Mouse (Mus musculus): ENCODE data around the gene Tmem79.
"Not testable (repeated sequence)": the region's sequence is repeated elsewhere in the genome, so short reads cannot be mapped to it uniquely, and the experiment has no call there.

DNA sequence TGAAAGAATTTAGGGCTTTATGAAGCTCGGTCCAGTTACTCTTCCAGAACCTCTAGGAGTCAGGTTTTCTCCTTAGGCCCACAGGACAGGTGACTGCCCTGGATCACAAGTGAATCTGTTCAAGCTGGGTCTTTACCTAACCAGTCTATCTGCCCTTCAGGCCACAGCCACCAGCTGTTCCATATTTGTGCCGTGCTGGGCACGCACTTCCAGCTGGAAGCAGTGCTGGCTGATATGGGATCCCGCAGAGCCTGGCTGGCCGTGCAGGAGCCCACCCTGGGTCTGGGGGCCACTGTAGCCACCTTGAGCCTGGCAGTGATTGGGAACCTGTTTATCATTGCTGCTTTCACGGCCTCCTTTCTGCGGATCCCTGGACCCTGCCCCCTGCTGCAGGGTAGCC, 40.7 kb upstream of the Tmem79 start:
- TF ChIP-seq MAFK (IDR thresholded peaks at IDR 0.05; ENCODE audit: insufficient read depth, low read depth, low read length); ZC3H11A (IDR thresholded peaks at IDR 0.05; ENCODE audit: borderline replicate concordance, low read depth, low read length); CHD2 (IDR thresholded peaks at IDR 0.05; ENCODE audit: low read depth, low read length); HCFC1 (IDR thresholded peaks at IDR 0.05; ENCODE audit: borderline replicate concordance, insufficient read depth, low read length); ZNF384 (IDR thresholded peaks at IDR 0.05; ENCODE audit: low read depth, low read length): not testable (repeated sequence)

Data from ES-E14 (cell line).